Mouse (Mus musculus) T-cell, adult 2 months (primary cell): ENCODE measurements around the gene Mest.
A peak's percentile ranks its signal among the peaks of the same experiment; 100 is the strongest.

Experiments
- DNase-seq: peaks from one replicate; pipeline ENCODE4 v3.0.0; 2022; ENCODE audit warnings: low spot score

Gene Mest

DNA sequence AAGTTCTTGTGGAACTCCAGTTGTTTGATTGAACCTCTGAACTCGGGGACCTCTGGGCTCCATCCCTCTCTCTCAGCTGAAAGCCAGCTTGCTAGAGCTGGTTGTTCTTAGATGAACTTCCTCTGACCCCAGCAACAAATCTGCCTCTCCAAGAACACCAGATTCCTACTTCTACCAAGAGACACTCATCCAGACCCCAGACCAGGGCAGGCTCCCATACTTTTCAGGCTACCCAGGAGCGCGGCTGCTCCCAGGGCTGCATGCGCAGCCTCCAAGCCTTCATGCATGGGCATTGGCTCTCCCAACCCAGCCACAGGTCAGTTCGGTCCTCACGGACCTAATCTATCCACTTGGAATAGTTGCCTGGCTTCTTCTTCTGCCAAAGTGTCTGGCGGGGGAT, at the start of gene Mest:
Gene Mest (plus strand): TSS at position 217 of the 400 bp plus-strand sequence.
- no peak for DNase-seq

DNA sequence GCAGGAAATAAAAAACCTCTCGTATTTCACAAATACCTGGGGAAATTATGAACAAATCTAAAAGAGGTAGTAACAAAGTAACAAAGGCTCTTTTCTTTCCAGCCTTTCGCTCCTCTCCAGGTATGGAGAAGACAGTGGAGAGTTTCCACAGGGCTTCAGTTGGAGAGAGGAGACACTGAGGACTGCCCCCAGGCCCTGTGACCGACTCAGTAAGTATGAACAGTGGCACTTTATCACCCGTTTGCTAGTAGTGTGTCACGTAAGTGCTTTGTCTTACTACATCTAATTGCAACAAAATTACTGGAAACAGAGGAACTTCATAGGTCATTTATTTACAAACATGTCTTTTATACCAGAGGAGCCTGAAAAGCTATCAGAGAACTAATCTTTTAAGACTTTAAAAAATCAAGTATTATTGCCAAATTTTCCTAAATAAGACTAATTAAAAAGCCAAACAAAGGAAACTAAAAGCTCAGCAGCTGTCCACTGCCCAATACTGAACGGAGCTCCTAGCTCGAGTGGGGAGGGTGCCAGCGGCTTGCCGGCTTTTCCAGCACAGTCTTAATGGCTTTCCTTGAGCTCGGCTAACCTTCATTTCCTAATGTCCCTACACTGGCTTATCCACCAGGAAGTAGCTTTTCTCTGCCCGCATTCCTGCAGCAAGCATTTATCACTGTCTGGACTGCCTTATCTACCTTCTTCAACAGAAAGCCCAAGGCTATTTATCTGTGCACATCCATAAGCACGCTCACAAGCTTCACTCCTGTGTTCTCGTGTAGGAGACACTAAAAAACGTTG, 49.4 kb upstream of the Mest start:
- DNase-seq: no peak

- DNase-seq: no peak
These were observed 48.5 kb upstream of the Mest start for GRCm38 (mm10) chr6:30674714-30675280.

DNA sequence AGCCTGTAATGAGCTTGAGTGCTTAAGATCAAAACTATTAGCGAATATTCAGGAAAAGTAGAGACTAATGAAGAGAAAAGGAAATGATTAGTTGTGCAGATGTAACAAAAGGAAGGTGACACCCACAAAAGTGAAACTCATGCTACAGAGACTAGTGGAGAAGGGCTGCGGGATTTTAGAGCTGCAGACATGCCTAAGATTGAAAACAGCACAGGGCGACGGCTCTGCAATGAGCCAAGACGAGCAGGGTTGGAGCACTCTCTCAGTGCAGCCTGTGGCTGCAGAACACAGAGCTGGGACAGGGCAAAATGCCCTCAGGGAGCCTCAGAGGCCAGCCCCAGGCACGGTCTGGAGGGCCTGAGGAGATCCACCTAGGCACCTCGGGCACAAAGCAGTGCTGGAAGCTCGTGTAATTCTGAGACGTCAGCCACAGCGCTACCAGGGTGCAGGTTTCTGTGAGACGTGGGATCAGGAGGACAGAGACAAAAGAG, 48.0 kb upstream of the Mest start:
- DNase-seq: no peak

- DNase-seq: no peak
These were observed 46.8 kb upstream of the Mest start for GRCm38 (mm10) chr6:30676506-30676905.

DNA sequence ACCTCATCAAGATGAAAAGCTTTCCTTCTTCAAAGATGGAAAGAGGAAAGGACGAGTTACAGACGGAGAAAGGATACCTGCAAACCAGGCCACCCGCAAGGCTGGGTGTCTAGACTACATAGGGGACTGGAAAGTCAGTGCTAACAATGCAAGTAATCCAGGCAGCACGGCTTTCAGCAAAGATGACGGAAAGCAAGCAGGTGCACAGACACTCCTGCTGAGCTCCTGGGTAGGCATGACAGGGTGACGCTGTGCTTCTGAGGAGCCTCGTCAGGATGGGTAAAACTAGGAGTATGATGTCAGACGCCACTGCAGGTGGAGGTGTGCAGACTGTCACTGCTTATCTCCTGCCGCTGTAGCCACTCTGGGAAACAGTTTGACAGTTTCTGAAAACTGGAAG, 45.8 kb upstream of the Mest start:
- DNase-seq: no peak

- no peak for DNase-seq
These were observed 44.9 kb upstream of the Mest start for GRCm38 (mm10) chr6:30678482-30678881.

GRCm38 (mm10) chr6:30679567-30679966, 43.8 kb upstream of the Mest start:
- no peak for DNase-seq

- DNase-seq: no peak
These were observed 42.9 kb upstream of the Mest start for GRCm38 (mm10) chr6:30680442-30680841.

- DNase-seq: no peak
These were observed 41.1 kb upstream of the Mest start for GRCm38 (mm10) chr6:30681935-30682900.

DNA sequence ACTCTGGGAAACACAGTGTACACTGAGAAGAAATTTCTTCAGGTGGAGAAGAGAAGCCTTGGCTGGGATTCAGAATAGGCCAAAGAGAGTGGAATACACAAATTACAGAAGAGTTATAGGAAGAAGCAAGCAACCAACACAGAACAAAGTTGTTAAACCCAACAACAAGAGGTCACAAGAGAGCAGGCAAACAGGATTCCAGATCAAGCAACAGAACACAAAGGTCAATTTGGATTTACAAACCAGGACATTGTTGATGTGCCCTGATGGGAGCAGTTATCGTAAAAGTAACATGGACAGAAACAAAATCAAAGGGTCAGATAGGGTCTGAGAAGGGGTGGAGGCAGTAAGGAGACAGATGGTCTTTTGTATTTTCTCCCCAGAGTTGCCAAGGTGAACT, 38.8 kb upstream of the Mest start:
- no peak for DNase-seq

- no peak for DNase-seq
These were observed 36.1 kb upstream of the Mest start for GRCm38 (mm10) chr6:30687198-30687597.

DNA sequence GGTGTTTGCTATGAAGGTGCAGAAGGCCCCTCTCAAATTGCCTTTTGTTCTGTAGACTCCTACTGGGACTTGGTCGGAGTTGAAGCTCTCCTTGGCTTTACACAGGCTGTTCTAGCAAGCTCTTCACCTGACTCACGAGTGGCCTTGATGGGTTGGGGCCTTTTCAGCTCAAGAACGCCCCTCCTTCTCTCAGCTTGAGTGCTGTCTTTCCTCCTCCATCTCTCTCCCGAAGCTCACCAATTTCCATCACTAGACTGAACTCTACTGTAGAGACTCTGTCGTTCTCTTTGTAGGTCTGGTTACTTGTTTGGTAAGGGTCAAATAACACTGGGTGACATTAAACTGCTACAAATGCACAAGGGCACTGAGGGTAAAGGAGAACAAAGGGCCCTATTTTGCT, 30.5 kb upstream of the Mest start:
- no peak for DNase-seq

DNA sequence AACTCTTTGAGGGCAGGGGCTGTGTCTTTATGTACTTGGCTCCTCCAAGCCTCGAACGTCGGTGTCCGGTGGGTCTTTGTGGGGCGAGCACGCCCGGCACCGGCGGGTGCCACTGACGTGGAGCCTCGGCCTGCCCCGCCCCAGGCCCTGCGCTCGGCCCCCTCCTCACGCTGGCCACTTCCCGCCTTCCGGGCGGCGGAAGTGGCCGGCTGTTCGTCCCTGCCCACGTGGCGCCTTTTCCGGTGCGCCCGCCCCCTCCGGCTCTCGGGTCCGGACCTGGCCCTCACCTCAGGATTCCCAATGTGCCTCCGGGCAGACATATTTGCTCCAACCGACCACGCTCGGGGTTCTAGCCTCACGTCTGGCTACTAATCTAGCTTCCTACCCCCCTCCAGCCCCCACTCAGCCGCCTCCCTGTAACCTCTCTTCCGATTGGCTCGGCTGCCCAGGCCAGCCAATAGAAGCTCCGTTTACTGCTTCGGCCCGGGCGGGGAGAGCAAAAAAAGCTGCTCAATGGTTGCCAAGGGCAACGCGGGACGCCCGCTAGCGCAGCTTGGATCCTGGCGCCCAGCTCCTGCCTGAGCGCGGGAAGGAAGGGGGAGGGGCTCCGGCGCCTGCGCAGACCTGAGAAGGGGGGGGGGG, 29.9 kb upstream of the Mest start, which contains the start of gene Cep41:
Gene Cep41 (minus strand): TSS at position 400 of the 642 bp plus-strand sequence.
- peak; percentile 93 for DNase-seq

- no peak for DNase-seq
These were observed 29.1 kb upstream of the Mest start for GRCm38 (mm10) chr6:30694209-30694608.

- no peak for DNase-seq
These were observed 28.2 kb upstream of the Mest start for GRCm38 (mm10) chr6:30695124-30695523.

GRCm38 (mm10) chr6:30697464-30697863, 25.9 kb upstream of the Mest start:
- no peak for DNase-seq

- no peak for DNase-seq
These were observed 25.3 kb upstream of the Mest start for GRCm38 (mm10) chr6:30698036-30698435.

DNA sequence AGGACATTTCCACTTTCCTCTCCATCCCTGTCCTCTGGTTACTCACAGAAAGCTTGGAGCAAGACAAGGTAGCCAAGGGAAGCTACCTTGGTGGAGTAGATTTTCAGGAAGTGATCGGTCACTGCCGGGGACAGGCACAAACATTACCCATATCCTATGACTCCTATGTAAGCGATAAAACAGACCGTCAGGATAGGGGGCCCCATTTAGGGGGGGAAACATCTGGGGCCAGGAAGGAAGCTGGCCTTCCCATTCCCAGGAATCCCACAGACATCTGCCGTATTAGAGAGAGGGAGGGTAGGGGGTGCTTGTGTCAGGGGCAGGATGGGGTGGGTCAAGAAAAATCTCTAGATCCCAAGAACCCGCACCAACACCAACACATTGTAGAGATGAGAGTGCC, 23.2 kb upstream of the Mest start:
- DNase-seq: no peak

- DNase-seq: no peak
These were observed 20.5 kb upstream of the Mest start for GRCm38 (mm10) chr6:30702881-30703280.

DNA sequence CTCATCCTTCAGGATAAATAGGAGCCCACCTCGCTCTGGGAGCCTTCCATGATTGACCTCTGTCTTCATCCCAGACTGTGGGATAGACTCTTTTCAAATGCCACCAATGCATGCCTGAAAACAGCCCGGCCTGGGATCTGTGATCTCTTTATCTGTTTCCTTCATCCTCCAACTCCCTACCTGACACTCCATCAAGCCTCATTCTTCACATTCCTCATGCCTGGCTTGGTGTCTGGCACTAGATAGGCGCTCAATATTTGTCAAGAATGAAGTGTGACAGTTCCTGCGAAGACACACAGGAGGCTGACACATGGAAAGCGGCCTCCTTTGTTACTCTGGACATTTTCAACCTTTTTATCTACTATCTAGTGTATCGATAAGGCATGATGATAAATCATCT, 19.9 kb upstream of the Mest start:
- DNase-seq: no peak
